Mouse (Mus musculus) neural tube, embryonic 15.5 days (tissue): ENCODE results near the gene Abhd12b. TPM values are rescaled to one million over a fixed set of nuclear protein-coding genes. Genes with fewer than 3 reads are reported as not detected.

ENCODE experiments used
- polyA plus RNA-seq: library from polyadenylated mRNA; unstranded; fragments of >200 nt; fragmentation: Nextera tagmentation; extraction: Ambion mirVana; gene quantifications from 2 replicates; pipeline ENCODE4 v1.2.1, GENCODE M21; 2015

Abhd12b gene
- polyA plus RNA-seq, 1 experiment from 2014 or later, result 0.20 TPM

Other genes with a start within 250 kb of the Abhd12b start
- gene Sav1, start 167.1 kb upstream of the Abhd12b start, polyA plus RNA-seq, result 2.2 and 3.4 TPM in 2 replicates
- gene Nin, start 40.4 kb upstream of the Abhd12b start, polyA plus RNA-seq, result 9.1 and 10.6 TPM in 2 replicates
- gene Pygl, start 77.3 kb downstream of the Abhd12b start, polyA plus RNA-seq, result 10.0 and 17.0 TPM in 2 replicates
- 90.1 and 101 TPM in 2 replicates for gene Trim9, start 193.5 kb downstream of the Abhd12b start, polyA plus RNA-seq